Mouse (Mus musculus) spleen, postnatal 4 days (tissue): ENCODE data around the gene Ankrd52.
"Not testable (repeated sequence)": the region's sequence is repeated elsewhere in the genome, so short reads cannot be mapped to it uniquely, and the experiment has no call there.

Experiments
- DNase-seq, 2 experiments: peaks; one replicate each; pipeline ENCODE4 v3.0.0; 2022; ENCODE audit warnings: low spot score in 2 of 2

Ankrd52 gene

GRCm38 (mm10) chr10:128376455-128377211 lies at the start of gene Ankrd52:
Ankrd52 (plus strand) TSS chr10:128377115.
- DNase-seq, result peak; percentile 89 to 96

- DNase-seq, result no peak
Measured at GRCm38 (mm10) chr10:128327610-128328009, 49.3 kb upstream of the Ankrd52 start.

- DNase-seq, result not testable (repeated sequence)
Measured at GRCm38 (mm10) chr10:128332358-128333249, 44.3 kb upstream of the Ankrd52 start.

GRCm38 (mm10) chr10:128335582-128335981 lies 41.3 kb upstream of the Ankrd52 start:
- peak; percentile 88 to 95 for DNase-seq

- DNase-seq, result no peak
Measured at GRCm38 (mm10) chr10:128336195-128336594, 40.7 kb upstream of the Ankrd52 start.

GRCm38 (mm10) chr10:128336597-128336996 lies 40.3 kb upstream of the Ankrd52 start:
- DNase-seq, result no peak

GRCm38 (mm10) chr10:128337306-128338181 lies 39.4 kb upstream of the Ankrd52 start, which contains the start of gene Cs:
Cs (plus strand) TSS chr10:128337734.
- DNase-seq, result peak; percentile 96

- no peak for DNase-seq
Measured at GRCm38 (mm10) chr10:128338415-128338814, 38.5 kb upstream of the Ankrd52 start.

- DNase-seq, result no peak
Measured at GRCm38 (mm10) chr10:128338948-128339347, 38.0 kb upstream of the Ankrd52 start.

- no peak for DNase-seq
Measured at GRCm38 (mm10) chr10:128340257-128340656, 36.7 kb upstream of the Ankrd52 start.

GRCm38 (mm10) chr10:128343436-128343835 lies 33.5 kb upstream of the Ankrd52 start:
- no peak for DNase-seq

GRCm38 (mm10) chr10:128344568-128345275 lies 32.2 kb upstream of the Ankrd52 start:
- peak; percentile 73 to 74 for DNase-seq

- DNase-seq, result no peak
Measured at GRCm38 (mm10) chr10:128347541-128347940, 29.4 kb upstream of the Ankrd52 start.

- peak; percentile 57 to 84 for DNase-seq
Measured at GRCm38 (mm10) chr10:128358796-128359195, 18.1 kb upstream of the Ankrd52 start.

- no peak for DNase-seq
Measured at GRCm38 (mm10) chr10:128359226-128359625, 17.7 kb upstream of the Ankrd52 start.

- DNase-seq, result no peak
Measured at GRCm38 (mm10) chr10:128361836-128362235, 15.1 kb upstream of the Ankrd52 start.

- DNase-seq, result no peak
Measured at GRCm38 (mm10) chr10:128362568-128362967, 14.3 kb upstream of the Ankrd52 start.

GRCm38 (mm10) chr10:128367899-128368401 lies 9.0 kb upstream of the Ankrd52 start:
- DNase-seq, result no peak

- DNase-seq, result peak; percentile 85 to 93
Measured at GRCm38 (mm10) chr10:128368402-128369217, 8.3 kb upstream of the Ankrd52 start, which contains the start of gene Coq10a. Coq10a (minus strand) TSS chr10:128368997.

GRCm38 (mm10) chr10:128369218-128369543 lies 7.7 kb upstream of the Ankrd52 start:
- DNase-seq, result no peak
